Mouse (Mus musculus) forebrain, embryonic 13.5 days (tissue): ENCODE results near the gene Pigk. TPM values are rescaled to one million over a fixed set of nuclear protein-coding genes. Genes with fewer than 3 reads are reported as not detected.

ENCODE experiments used
- ATAC-seq: fragments of 200-750 bp; cut with Nextera tagmentation; 2 replicates; pipeline ENCODE4 v1.8.0; 2017
- H3K27ac ChIP-seq: fragments of 300-500 bp; sonication (generic); 2 replicates; pipeline ENCODE4 v1.5.1; 2015; ENCODE audit warnings: inconsistent platforms, mild to moderate bottlenecking, moderate library complexity
- H3K27me3 ChIP-seq: fragments of 300-500 bp; sonication (generic); 2 replicates; pipeline ENCODE4 v1.6.1; 2015; ENCODE audit warnings: mild to moderate bottlenecking, inconsistent platforms
- H3K36me3 ChIP-seq: fragments of 300-500 bp; sonication (generic); 2 replicates; pipeline ENCODE4 v1.6.1; 2015; ENCODE audit warnings: mild to moderate bottlenecking, inconsistent platforms; ENCODE audit not compliant: poor library complexity, severe bottlenecking
- H3K4me1 ChIP-seq: fragments of 300-500 bp; sonication (generic); 2 replicates; pipeline ENCODE4 v1.6.1; 2015; ENCODE audit warnings: inconsistent platforms
- H3K4me2 ChIP-seq: fragments of 300-500 bp; sonication (generic); 2 replicates; pipeline ENCODE4 v1.6.1; 2015; ENCODE audit warnings: inconsistent platforms, mild to moderate bottlenecking, moderate library complexity
- H3K4me3 ChIP-seq: fragments of 300-500 bp; sonication (generic); 2 replicates; pipeline ENCODE4 v1.5.1; 2015; ENCODE audit warnings: mild to moderate bottlenecking, inconsistent platforms
- H3K9ac ChIP-seq: fragments of 300-500 bp; sonication (generic); 2 replicates; pipeline ENCODE4 v1.6.1; 2015; ENCODE audit warnings: mild to moderate bottlenecking, inconsistent platforms
- H3K9me3 ChIP-seq: fragments of 300-500 bp; sonication (generic); replicated peaks from 2 replicates; pipeline ENCODE4 v1.6.1; 2016; ENCODE audit warnings: inconsistent platforms
- WGBS: fragments of 180-500 bp; shearing (Covaris S2); methylation state at CpG from one replicate; pipeline ENCODE4 v1.1.7; 2015; 5-methylcytosine and 5-hydroxymethylcytosine counted together
- polyA plus RNA-seq: library from polyadenylated mRNA; unstranded; fragments of >200 nt; fragmentation: Nextera tagmentation; extraction: Ambion mirVana; gene quantifications from 2 replicates; pipeline ENCODE4 v1.2.1, GENCODE M21; 2015

Gene Pigk
- polyA plus RNA-seq, 1 experiment from 2014 or later: 29.0 TPM

GRCm38 (mm10) chr3:152894935-152895334 is 181.0 kb downstream of the Pigk start:
- no peak overlapping the region for H3K4me2 ChIP-seq
- no peak overlapping the region for H3K4me3 ChIP-seq
- H3K9ac ChIP-seq: no peak overlapping the region
- 74% methylated on average over 4 of the region's 4 CpGs for WGBS
- H3K9me3 ChIP-seq: no peaks in the 10 kb centered on the region
- ATAC-seq: no peak
- H3K27me3 ChIP-seq: no peaks in the 10 kb centered on the region
- no peak overlapping the region for H3K27ac ChIP-seq
- H3K4me1 ChIP-seq: no peaks in the 10 kb centered on the region
- H3K36me3 ChIP-seq: no peaks in the 10 kb centered on the region

- WGBS: 70% methylated on average over 3 of the region's 3 CpGs
- Histone ChIP-seq H3K4me3 (no peak overlapping the region), H3K9ac (no peak overlapping the region), H3K27ac (no peak overlapping the region), H3K4me1 (no peaks in the 10 kb centered on the region), H3K36me3 (no peaks in the 10 kb centered on the region), H3K27me3 (no peaks in the 10 kb centered on the region), H3K9me3 (no peaks in the 10 kb centered on the region), H3K4me2 (no peak overlapping the region)
- no peak for ATAC-seq
Measured at GRCm38 (mm10) chr3:152896111-152896510, 182.2 kb downstream of the Pigk start.

GRCm38 (mm10) chr3:152897196-152897595 is 183.3 kb downstream of the Pigk start:
- H3K4me1 ChIP-seq: no peaks in the 10 kb centered on the region
- no peak overlapping the region for H3K4me2 ChIP-seq
- H3K9ac ChIP-seq: no peak overlapping the region
- no peaks in the 10 kb centered on the region for H3K9me3 ChIP-seq
- no peaks in the 10 kb centered on the region for H3K27me3 ChIP-seq
- ATAC-seq: no peak
- no peaks in the 10 kb centered on the region for H3K36me3 ChIP-seq
- no peak overlapping the region for H3K4me3 ChIP-seq
- WGBS: 92% methylated on average over 5 of the region's 5 CpGs
- no peak overlapping the region for H3K27ac ChIP-seq

GRCm38 (mm10) chr3:152898906-152899305 is 185.0 kb downstream of the Pigk start:
- H3K27ac ChIP-seq: no peak overlapping the region
- no peaks in the 10 kb centered on the region for H3K36me3 ChIP-seq
- WGBS: 97% methylated on average over 9 of the region's 9 CpGs
- H3K27me3 ChIP-seq: no peaks in the 10 kb centered on the region
- no peak overlapping the region for H3K4me2 ChIP-seq
- no peak for ATAC-seq
- H3K9ac ChIP-seq: no peak overlapping the region
- no peaks in the 10 kb centered on the region for H3K9me3 ChIP-seq
- H3K4me1 ChIP-seq: no peaks in the 10 kb centered on the region
- H3K4me3 ChIP-seq: no peak overlapping the region

GRCm38 (mm10) chr3:152905026-152905425 is 191.1 kb downstream of the Pigk start:
- no peak overlapping the region for H3K4me3 ChIP-seq
- H3K4me2 ChIP-seq: no peak overlapping the region
- no peak overlapping the region for H3K27ac ChIP-seq
- no peaks in the 10 kb centered on the region for H3K9me3 ChIP-seq
- H3K9ac ChIP-seq: no peak overlapping the region
- ATAC-seq: no peak
- 93% methylated on average over 10 of the region's 10 CpGs for WGBS
- H3K4me1 ChIP-seq: peaks cover 4% of the 10 kb centered on the region; the same call in 1 of the 2 replicates
- H3K36me3 ChIP-seq: no peaks in the 10 kb centered on the region
- no peaks in the 10 kb centered on the region for H3K27me3 ChIP-seq

- no peak overlapping the region for H3K9ac ChIP-seq
- H3K4me3 ChIP-seq: no peak overlapping the region
- H3K4me1 ChIP-seq: peaks cover 4% of the 10 kb centered on the region; the same call in 1 of the 2 replicates
- H3K36me3 ChIP-seq: no peaks in the 10 kb centered on the region
- H3K27me3 ChIP-seq: no peaks in the 10 kb centered on the region
- 59% methylated on average over 10 of the region's 10 CpGs for WGBS
- no peaks in the 10 kb centered on the region for H3K9me3 ChIP-seq
- ATAC-seq: 0 out of 2 replicates have a peak, but pooled peaks have one; percentile 19
- no peak overlapping the region for H3K4me2 ChIP-seq
- H3K27ac ChIP-seq: no peak overlapping the region
Measured at GRCm38 (mm10) chr3:152905800-152906199, 191.9 kb downstream of the Pigk start.

- Histone ChIP-seq H3K4me1 (peaks cover 4% of the 10 kb centered on the region; the same call in 1 of the 2 replicates), H3K4me3 (no peak overlapping the region), H3K4me2 (no peak overlapping the region), H3K9me3 (no peaks in the 10 kb centered on the region), H3K9ac (no peak overlapping the region), H3K27ac (no peak overlapping the region), H3K36me3 (no peaks in the 10 kb centered on the region), H3K27me3 (no peaks in the 10 kb centered on the region)
- WGBS: 76% methylated on average over 5 of the region's 5 CpGs
- no peak for ATAC-seq
Measured at GRCm38 (mm10) chr3:152907087-152907486, 193.2 kb downstream of the Pigk start.

- H3K9ac ChIP-seq: no peak overlapping the region
- H3K36me3 ChIP-seq: no peaks in the 10 kb centered on the region
- H3K27ac ChIP-seq: no peak overlapping the region
- H3K9me3 ChIP-seq: no peaks in the 10 kb centered on the region
- no peak overlapping the region for H3K4me2 ChIP-seq
- peaks cover 4% of the 10 kb centered on the region; the same call in 1 of the 2 replicates for H3K4me1 ChIP-seq
- H3K4me3 ChIP-seq: no peak overlapping the region
- H3K27me3 ChIP-seq: no peaks in the 10 kb centered on the region
- no peak for ATAC-seq
- WGBS: 88% methylated on average over 5 of the region's 5 CpGs
Measured at GRCm38 (mm10) chr3:152907683-152908082, 193.8 kb downstream of the Pigk start.

- no peaks in the 10 kb centered on the region for H3K27me3 ChIP-seq
- no peak overlapping the region for H3K4me3 ChIP-seq
- ATAC-seq: no peak
- WGBS: 87% methylated on average over 4 of the region's 4 CpGs
- no peak overlapping the region for H3K4me2 ChIP-seq
- H3K9ac ChIP-seq: no peak overlapping the region
- H3K4me1 ChIP-seq: 0 out of 2 replicates have a peak, but pooled peaks cover 3% of the 10 kb centered on the region
- no peaks in the 10 kb centered on the region for H3K36me3 ChIP-seq
- no peak overlapping the region for H3K27ac ChIP-seq
- no peaks in the 10 kb centered on the region for H3K9me3 ChIP-seq
Measured at GRCm38 (mm10) chr3:152911578-152911977, 197.7 kb downstream of the Pigk start.

- Histone ChIP-seq H3K4me3 (no peak overlapping the region), H3K27ac (no peak overlapping the region), H3K4me1 (0 out of 2 replicates have a peak, but pooled peaks cover 3% of the 10 kb centered on the region), H3K27me3 (no peaks in the 10 kb centered on the region), H3K9me3 (no peaks in the 10 kb centered on the region), H3K36me3 (no peaks in the 10 kb centered on the region), H3K4me2 (no peak overlapping the region), H3K9ac (no peak overlapping the region)
- WGBS: 86% methylated on average over 23 of the region's 23 CpGs
- ATAC-seq: no peak
Measured at GRCm38 (mm10) chr3:152912216-152913101, 198.6 kb downstream of the Pigk start.

- H3K4me1 ChIP-seq: 0 out of 2 replicates have a peak, but pooled peaks cover 3% of the 10 kb centered on the region
- H3K4me2 ChIP-seq: no peak overlapping the region
- no peak for ATAC-seq
- WGBS: 97% methylated on average over 10 of the region's 10 CpGs
- no peak overlapping the region for H3K4me3 ChIP-seq
- no peak overlapping the region for H3K9ac ChIP-seq
- H3K36me3 ChIP-seq: no peaks in the 10 kb centered on the region
- H3K27me3 ChIP-seq: no peaks in the 10 kb centered on the region
- no peaks in the 10 kb centered on the region for H3K9me3 ChIP-seq
- H3K27ac ChIP-seq: no peak overlapping the region
Measured at GRCm38 (mm10) chr3:152913150-152913549, 199.2 kb downstream of the Pigk start.

GRCm38 (mm10) chr3:152913625-152914024 is 199.7 kb downstream of the Pigk start:
- H3K4me2 ChIP-seq: no peak overlapping the region
- no peak overlapping the region for H3K4me3 ChIP-seq
- H3K4me1 ChIP-seq: 0 out of 2 replicates have a peak, but pooled peaks cover 3% of the 10 kb centered on the region
- no peak overlapping the region for H3K27ac ChIP-seq
- H3K36me3 ChIP-seq: no peaks in the 10 kb centered on the region
- no peaks in the 10 kb centered on the region for H3K9me3 ChIP-seq
- 95% methylated on average over 3 of the region's 3 CpGs for WGBS
- H3K9ac ChIP-seq: no peak overlapping the region
- H3K27me3 ChIP-seq: no peaks in the 10 kb centered on the region
- ATAC-seq: no peak
